Mouse (Mus musculus) kidney, postnatal 0 days (tissue): ENCODE results near the gene Tgfb1. TPM values are rescaled to one million over a fixed set of nuclear protein-coding genes. Genes with fewer than 3 reads are reported as not detected.

Source experiments
- ATAC-seq: fragments of 200-750 bp; cut with Nextera tagmentation; replicated peaks from 2 replicates; pipeline ENCODE4 v1.8.0; 2017; ENCODE audit warnings: low read depth, moderate number of reproducible peaks, moderate TSS enrichment, moderate library complexity; ENCODE audit not compliant: low FRiP score
- DNase-seq: peaks from one replicate; pipeline ENCODE4 v3.0.0-alpha.2; 2016; ENCODE audit warnings: low spot score
- H3K27ac ChIP-seq: fragments of 300-500 bp; sonication (generic); 2 replicates; pipeline ENCODE4 v1.5.1; 2014; ENCODE audit warnings: mild to moderate bottlenecking
- H3K27me3 ChIP-seq: fragments of 300-500 bp; sonication (generic); 2 replicates; pipeline ENCODE4 v1.6.1; 2014; ENCODE audit warnings: low read length, mixed read lengths; ENCODE audit not compliant: insufficient read depth
- H3K36me3 ChIP-seq: fragments of 300-500 bp; sonication (generic); 2 replicates; pipeline ENCODE4 v1.6.1; 2014; ENCODE audit warnings: low read length, mixed read lengths; ENCODE audit not compliant: insufficient read depth
- H3K4me1 ChIP-seq: fragments of 300-500 bp; sonication (generic); replicated peaks from 2 replicates; pipeline ENCODE4 v1.6.1; 2014; ENCODE audit warnings: antibody characterized with exemption, low read length, mixed read lengths; ENCODE audit not compliant: insufficient read depth
- H3K4me2 ChIP-seq: fragments of 300-500 bp; sonication (generic); 2 replicates; pipeline ENCODE4 v1.6.1; 2014; ENCODE audit warnings: mild to moderate bottlenecking, low read length, moderate library complexity, mixed read lengths
- H3K4me3 ChIP-seq: fragments of 300-500 bp; sonication (generic); replicated peaks from 2 replicates; pipeline ENCODE4 v1.5.1; 2014; ENCODE audit warnings: low read depth, low read length
- H3K9ac ChIP-seq: fragments of 300-500 bp; sonication (generic); 2 replicates; pipeline ENCODE4 v1.6.1; 2014; ENCODE audit warnings: low read depth, low read length
- H3K9me3 ChIP-seq: fragments of 300-500 bp; sonication (generic); replicated peaks from 2 replicates; pipeline ENCODE4 v1.6.1; 2016; ENCODE audit warnings: low read length, inconsistent platforms, mixed read lengths
- CTCF ChIP-seq: IDR thresholded peaks from 2 replicates; pipeline ENCODE4 v1.5.1; 2016; ENCODE audit warnings: antibody characterized with exemption, low read depth, mild to moderate bottlenecking, moderate library complexity
- WGBS: fragments of 180-500 bp; shearing (Covaris S2); extraction: QIAGEN DNeasy Blood & Tissue Kit; methylation state at CpG from one replicate; pipeline ENCODE4 v1.1.7; 2014; 5-methylcytosine and 5-hydroxymethylcytosine counted together
- polyA plus RNA-seq: library from polyadenylated mRNA; unstranded; fragments of >200 nt; fragmentation: Nextera tagmentation; extraction: Ambion mirVana; gene quantifications from 2 replicates; pipeline ENCODE4 v1.2.1, GENCODE M21; 2015

Gene Tgfb1
- polyA plus RNA-seq, 1 experiment from 2014 or later = 3.6 TPM

GRCm38 (mm10) chr7:25699851-25700250, 13.0 kb downstream of the Tgfb1 start:
- Histone ChIP-seq H3K4me2 (no peak overlapping the region), H3K27me3 (no peaks in the 10 kb centered on the region), H3K9me3 (no peaks in the 10 kb centered on the region), H3K9ac (no peak overlapping the region), H3K27ac (no peak overlapping the region), H3K36me3 (0 out of 2 replicates have a peak, but pooled peaks cover 4% of the 10 kb centered on the region), H3K4me1 (0 out of 2 replicates have a peak, but pooled peaks cover 3% of the 10 kb centered on the region), H3K4me3 (no peak overlapping the region)
- ATAC-seq (no peak), DNase-seq (no peak)
- TF ChIP-seq CTCF = no peak
- WGBS = 61% methylated on average over 13 of the region's 13 CpGs

- H3K27ac ChIP-seq = no peak overlapping the region
- TF ChIP-seq CTCF = peak; percentile 28; the same call in 1 of the 2 replicates
- no peak overlapping the region for H3K4me3 ChIP-seq
- H3K36me3 ChIP-seq = 0 out of 2 replicates have a peak, but pooled peaks cover 4% of the 10 kb centered on the region
- WGBS = 83% methylated on average over 12 of the region's 12 CpGs
- H3K4me2 ChIP-seq = no peak overlapping the region
- no peak for ATAC-seq
- no peak overlapping the region for H3K9ac ChIP-seq
- H3K27me3 ChIP-seq = no peaks in the 10 kb centered on the region
- H3K9me3 ChIP-seq = no peaks in the 10 kb centered on the region
- H3K4me1 ChIP-seq = 0 out of 2 replicates have a peak, but pooled peaks cover 3% of the 10 kb centered on the region
- no peak for DNase-seq
Measured at GRCm38 (mm10) chr7:25700732-25701131, 13.9 kb downstream of the Tgfb1 start.

- H3K27me3 ChIP-seq = no peaks in the 10 kb centered on the region
- TF ChIP-seq CTCF = peak; percentile 44; the same call in 1 of the 2 replicates
- H3K9ac ChIP-seq = no peak overlapping the region
- H3K4me3 ChIP-seq = no peak overlapping the region
- WGBS = 98% methylated on average over 2 of the region's 2 CpGs
- DNase-seq (no peak), ATAC-seq (no peak)
- peaks cover 10% of the 10 kb centered on the region; the same call in 1 of the 2 replicates for H3K4me1 ChIP-seq
- no peak overlapping the region for H3K27ac ChIP-seq
- 0 out of 2 replicates have a peak, but pooled peaks cover 4% of the 10 kb centered on the region for H3K36me3 ChIP-seq
- H3K4me2 ChIP-seq = no peak overlapping the region
- no peaks in the 10 kb centered on the region for H3K9me3 ChIP-seq
Measured at GRCm38 (mm10) chr7:25702350-25702749, 15.5 kb downstream of the Tgfb1 start.

GRCm38 (mm10) chr7:25703793-25704494, 17.1 kb downstream of the Tgfb1 start:
- H3K4me1 ChIP-seq = peaks cover 18% of the 10 kb centered on the region
- no peak overlapping the region for H3K9ac ChIP-seq
- H3K27ac ChIP-seq = no peak overlapping the region
- TF ChIP-seq CTCF = no peak
- no peak for DNase-seq
- no peak overlapping the region for H3K4me2 ChIP-seq
- no peaks in the 10 kb centered on the region for H3K9me3 ChIP-seq
- H3K36me3 ChIP-seq = 0 out of 2 replicates have a peak, but pooled peaks cover 4% of the 10 kb centered on the region
- 38% methylated on average over 10 of the region's 10 CpGs for WGBS
- no peak overlapping the region for H3K4me3 ChIP-seq
- ATAC-seq = no peak
- no peaks in the 10 kb centered on the region for H3K27me3 ChIP-seq

- Histone ChIP-seq H3K4me3 (peak overlapping the region; percentile 9; the same call in 1 of the 2 replicates), H3K36me3 (0 out of 2 replicates have a peak, but pooled peaks cover 4% of the 10 kb centered on the region), H3K9ac (peak overlapping the region; percentile 23; the same call in 1 of the 2 replicates), H3K27ac (no peak overlapping the region), H3K4me2 (peak overlapping the region; percentile 48), H3K27me3 (no peaks in the 10 kb centered on the region), H3K9me3 (no peaks in the 10 kb centered on the region), H3K4me1 (peaks cover 18% of the 10 kb centered on the region)
- WGBS = 12% methylated on average over 37 of the region's 37 CpGs
- no peak for TF ChIP-seq CTCF
- DNase-seq (no peak), ATAC-seq (no peak; the same call in 1 of the 2 replicates)
Measured at GRCm38 (mm10) chr7:25704716-25705364, 18.0 kb downstream of the Tgfb1 start.

GRCm38 (mm10) chr7:25705801-25706251, 19.0 kb downstream of the Tgfb1 start:
- 0 out of 2 replicates have a peak overlapping the region, but pooled peaks have one; percentile 25 for H3K27ac ChIP-seq

More at GRCm38 (mm10) chr7:25705801-25706251, 19.0 kb downstream of the Tgfb1 start:
- TF ChIP-seq CTCF = no peak
- ATAC-seq (no peak), DNase-seq (peak; percentile 45)
- Histone ChIP-seq H3K4me2 (no peak overlapping the region), H3K36me3 (0 out of 2 replicates have a peak, but pooled peaks cover 4% of the 10 kb centered on the region), H3K4me1 (peaks cover 18% of the 10 kb centered on the region), H3K4me3 (no peak overlapping the region), H3K27me3 (no peaks in the 10 kb centered on the region), H3K9ac (no peak overlapping the region), H3K9me3 (no peaks in the 10 kb centered on the region)
- 55% methylated on average over 6 of the region's 6 CpGs for WGBS
